Mouse (Mus musculus) natural killer cell, adult 2 months (primary cell): Measurements from ENCODE around the gene Pold4.
A peak's percentile ranks its signal among the peaks of the same experiment; 100 is the strongest.

Experiments used
- DNase-seq, 2 experiments: peaks; one replicate each; pipeline ENCODE4 v3.0.0; 2022; ENCODE audit warnings: low spot score in 2 of 2

Gene Pold4

DNA sequence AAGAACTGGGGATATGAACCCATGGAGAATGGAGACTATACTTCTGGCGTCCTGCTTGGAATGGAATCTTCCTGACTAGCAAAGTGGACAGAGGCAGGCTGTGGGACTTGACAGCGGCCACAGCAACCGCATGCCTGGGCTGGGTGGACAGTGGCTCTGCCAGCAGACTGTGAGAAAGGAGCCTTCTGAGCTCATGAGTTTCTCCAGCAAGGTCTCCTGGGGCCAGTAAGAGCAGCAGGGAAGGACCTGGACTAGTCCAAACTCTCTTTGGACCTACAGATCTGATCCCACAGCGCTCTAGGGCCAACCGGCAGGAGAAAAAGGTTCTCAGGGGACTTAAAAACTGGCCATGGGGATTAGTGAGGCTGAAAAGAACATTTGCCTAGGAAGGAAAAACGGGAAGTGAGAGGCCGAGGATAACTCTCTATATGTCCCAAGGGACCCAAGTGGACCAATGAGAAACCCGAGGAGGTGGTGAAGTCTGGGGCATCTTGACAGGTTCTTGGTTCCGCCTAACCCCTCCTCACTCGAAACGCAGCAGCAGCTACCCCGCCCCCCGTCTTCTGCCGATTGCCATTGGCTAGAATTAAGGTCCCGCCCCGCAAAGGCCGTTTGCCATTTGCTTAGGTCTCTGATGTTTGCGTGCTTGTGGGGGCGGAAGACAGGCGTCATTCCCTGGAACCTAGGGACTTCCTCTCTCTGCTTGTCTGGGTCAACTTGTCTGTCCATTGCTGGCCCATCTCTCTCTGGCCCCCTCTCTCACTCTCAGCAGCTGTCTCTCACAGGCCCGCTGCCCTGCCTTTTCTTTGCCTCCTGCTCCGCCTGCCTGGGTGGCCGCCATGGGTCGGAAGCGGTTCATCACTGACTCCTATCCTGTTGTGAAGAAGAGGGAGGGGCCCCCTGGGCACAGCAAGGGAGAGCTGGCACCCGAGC is at the start of gene Pold4:
TSS of gene Pold4 (plus strand) at position 647 of the 933 bp plus-strand sequence.
- peak; percentile 95 to 98 for DNase-seq

DNA sequence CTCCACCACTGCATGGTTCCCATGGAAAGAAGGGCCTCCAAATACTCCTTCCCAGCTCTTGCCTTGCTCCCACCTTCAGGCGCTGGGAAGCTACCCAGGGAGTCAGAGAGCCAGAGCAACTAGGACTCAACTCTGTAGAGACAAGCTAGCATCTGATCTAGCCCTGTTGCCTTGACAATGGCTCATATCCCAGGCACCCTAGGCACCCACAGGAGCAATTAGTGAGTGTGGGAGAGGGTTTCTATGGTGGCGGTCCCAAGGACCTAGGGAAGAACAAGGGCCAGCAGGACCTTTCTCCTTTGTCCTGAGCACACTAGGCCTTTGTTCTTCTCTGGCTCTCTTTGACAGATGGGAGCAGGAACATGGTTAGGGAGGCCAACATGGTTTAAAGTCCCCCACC is 48.0 kb upstream of the Pold4 start:
- DNase-seq = no peak

DNA sequence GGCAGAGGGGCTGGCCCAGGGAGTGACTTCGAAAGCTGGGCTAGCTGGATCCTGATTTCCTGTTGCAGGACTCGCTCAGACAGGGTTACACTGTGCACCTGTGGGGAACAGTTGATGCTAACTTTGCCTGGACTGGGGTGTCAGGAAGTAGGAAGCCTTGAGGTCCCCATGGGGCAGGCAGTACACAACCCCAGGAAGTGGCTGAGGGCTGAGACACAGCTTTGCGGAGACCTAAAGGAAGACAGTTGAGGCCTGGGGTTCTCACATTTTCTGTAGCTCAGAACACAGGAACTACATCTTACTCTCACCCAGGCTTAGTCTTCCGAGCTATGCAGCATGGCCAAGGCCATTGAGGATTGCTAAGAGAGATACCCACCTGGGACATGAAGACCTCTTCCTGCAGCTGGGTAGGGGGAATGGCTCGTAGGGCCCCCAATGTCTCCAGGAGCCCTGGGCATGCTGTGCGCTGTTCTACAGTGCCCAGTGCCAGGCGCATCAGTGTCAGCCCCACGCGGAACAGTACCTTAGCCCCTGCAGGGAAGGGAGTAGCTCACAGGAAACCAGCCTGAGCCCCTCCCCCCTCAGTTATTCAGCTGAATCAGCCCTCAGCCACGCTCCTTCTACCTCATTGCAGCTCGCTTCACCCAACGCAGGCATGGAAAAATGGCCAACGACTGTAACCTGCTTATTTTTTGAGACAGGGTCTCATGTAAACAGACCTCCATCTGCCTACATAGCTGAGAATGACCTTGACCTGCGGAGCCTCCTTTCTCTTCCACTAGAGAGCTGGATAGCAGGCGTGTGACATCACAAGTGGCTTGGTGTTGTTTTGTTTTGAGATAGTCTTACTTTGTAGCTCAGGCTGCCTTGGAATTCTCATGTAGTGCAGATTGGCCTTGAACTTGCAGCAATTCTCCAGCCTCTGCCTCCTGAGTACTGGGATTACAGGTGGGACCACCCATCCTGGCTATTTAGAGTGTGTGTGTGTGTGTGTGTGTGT is 46.4 kb upstream of the Pold4 start:
- DNase-seq = peak; percentile 77

DNA sequence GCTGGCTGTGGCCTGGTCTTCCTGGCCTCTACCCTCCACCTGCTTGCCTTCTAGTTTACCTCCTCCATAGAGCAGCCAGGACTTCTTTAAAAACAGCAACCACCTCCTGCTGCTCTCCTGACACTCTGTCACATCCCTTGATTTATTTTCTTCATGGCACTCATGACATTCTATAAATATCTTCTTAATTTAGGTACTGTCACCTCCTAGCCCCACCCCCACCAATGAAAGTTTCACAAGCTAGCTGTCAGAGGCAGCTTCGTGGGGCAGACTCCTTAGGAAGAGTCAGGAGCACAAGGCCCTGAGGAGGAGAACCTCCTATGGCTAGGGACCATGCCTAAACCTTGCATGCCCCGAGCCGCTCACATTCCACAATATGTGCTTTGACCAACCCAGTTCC is 44.4 kb upstream of the Pold4 start:
- no peak for DNase-seq

DNA sequence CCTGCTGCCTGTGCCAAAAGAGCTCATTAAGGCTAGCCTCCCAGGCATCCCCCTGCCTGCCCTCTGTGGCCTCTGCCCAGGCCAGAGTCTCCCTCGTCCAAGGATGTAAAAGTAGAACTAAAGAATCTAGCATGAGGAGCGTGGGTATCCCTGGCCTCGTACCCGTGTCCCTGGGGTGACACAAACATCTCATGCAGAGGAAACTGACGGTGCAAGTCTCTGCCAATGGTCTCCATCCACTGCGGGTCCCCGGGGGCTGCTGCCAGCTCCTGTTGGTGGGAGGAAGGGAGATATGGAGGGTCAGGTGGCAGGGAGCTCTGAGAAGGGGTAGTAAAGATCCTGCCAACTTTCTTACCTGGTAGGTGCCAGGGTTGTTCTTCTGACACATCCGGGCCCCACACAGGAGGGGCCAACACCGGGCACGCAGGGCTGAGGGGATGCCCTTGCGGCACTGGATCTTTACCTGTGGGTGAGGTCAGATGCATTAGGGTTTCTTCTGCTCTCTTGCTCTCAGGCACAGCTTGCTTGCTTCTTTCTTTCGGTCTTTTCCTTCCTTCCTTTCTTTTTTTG is 42.6 kb upstream of the Pold4 start:
- no peak for DNase-seq

DNA sequence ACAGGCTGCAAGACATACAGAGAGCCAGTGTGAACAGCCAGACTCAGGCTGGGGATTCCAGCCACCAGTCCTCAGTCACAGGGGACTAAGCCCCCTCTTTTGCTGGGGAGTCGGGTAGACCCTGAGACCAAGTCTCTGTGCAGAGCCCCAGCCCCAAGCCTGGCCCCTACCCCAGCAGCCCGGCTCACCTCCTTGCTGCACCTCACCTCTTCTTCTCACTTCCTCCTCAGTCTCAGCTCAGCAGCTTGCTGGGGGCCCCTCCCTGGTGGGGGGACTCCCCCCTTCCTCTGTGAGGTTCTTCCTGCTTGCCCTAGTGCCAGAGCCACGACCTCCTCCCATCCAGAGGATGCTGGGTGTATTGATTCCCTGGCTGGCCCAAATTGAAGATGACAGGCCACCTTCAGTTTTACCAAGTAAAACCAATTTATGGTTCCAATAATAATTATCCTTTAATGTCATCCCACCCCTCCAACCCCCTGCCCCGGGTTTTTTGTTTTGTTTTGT is 40.8 kb upstream of the Pold4 start, which contains the start of gene Tbc1d10c:
TSS of gene Tbc1d10c (minus strand) at position 454 of the 504 bp plus-strand sequence.
- DNase-seq = peak; percentile 79 to 87

DNA sequence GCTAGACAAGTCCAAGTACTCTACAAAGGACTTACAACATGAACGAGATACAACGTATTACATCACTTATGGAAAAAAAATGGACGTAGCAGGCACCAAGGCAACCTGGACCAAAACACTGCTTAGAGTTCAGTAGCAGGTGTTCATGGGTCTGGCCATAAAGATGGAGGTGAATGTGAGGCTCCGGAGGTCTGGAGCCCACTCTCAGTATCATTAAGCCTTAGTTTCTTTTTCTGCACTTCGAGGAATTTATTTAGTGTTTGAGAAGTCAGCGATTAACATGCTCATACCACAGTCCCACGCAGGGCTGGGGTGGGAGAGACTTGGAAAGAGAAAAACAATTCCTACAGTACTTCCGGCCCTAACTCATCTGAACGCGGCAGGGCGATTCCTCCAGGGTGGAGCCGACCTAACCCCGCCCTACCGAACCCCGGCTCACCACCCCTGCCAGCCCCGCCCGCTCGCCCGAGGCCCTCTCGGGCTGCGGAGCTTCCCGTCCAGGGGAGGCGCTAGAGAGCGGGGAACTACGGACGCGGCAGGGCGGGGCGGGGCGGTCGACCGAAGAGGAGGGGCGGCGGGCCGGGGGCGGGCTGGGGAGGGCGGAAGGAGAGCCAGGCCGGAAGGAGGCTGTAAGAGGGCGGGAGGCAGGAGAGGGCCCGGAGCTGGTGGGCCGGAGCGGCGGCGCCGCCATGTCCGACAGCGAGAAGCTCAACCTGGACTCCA is 40.0 kb upstream of the Pold4 start, which contains the start of gene Ppp1ca:
TSS of gene Ppp1ca (plus strand) at position 538 of the 723 bp plus-strand sequence.
- DNase-seq = peak; percentile 91 to 96

DNA sequence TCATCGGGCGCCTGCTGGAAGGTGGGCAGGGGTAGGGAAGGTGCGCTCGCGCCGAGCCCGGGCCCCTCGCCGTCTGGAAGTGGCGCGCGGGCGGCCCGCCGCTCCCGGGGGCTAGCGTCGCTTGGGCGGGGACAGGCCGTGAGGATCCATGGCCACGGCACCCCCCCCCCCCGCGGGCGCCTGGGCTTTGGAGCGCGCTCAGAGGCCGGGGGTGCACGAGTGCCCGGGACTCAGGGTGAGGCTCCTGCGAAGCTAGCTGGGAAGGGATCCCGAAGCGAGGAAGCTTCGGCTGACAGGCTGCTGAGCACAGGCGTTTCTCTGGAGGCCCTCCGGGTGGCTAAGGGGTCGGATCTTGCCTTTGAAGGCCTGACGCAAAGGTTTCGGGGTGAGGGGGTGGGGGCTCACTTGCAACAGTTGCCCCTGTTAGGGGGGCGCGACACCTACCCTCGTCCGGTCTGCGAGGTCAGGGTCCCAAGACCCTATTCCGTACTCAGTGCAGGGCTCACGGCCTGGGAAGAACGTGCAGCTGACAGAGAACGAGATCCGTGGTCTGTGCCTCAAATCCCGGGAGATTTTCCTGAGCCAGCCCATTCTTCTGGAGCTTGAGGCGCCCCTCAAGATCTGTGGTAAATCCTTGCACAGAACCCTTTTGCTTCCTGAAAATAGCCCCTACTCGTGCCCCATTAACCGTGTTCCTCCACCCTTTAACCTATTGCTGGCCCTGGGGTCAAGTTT is 39.3 kb upstream of the Pold4 start:
- DNase-seq = no peak

DNA sequence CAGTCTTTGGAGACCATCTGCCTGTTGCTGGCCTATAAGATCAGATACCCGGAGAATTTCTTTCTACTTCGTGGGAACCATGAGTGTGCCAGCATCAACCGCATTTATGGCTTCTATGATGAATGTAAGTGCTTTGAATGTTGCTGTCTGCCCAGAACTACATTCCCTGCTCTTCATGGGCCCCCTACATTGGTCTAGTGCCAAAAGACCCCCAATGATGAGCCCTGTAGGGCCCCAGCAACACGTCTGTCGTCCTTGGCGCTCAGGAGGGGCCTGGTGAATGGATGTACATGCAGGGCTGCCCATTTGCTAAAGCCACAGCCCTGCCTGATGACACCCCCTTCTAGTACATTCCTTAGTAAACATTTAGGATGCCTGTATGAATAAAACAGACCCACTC is 38.6 kb upstream of the Pold4 start:
- DNase-seq = no peak

DNA sequence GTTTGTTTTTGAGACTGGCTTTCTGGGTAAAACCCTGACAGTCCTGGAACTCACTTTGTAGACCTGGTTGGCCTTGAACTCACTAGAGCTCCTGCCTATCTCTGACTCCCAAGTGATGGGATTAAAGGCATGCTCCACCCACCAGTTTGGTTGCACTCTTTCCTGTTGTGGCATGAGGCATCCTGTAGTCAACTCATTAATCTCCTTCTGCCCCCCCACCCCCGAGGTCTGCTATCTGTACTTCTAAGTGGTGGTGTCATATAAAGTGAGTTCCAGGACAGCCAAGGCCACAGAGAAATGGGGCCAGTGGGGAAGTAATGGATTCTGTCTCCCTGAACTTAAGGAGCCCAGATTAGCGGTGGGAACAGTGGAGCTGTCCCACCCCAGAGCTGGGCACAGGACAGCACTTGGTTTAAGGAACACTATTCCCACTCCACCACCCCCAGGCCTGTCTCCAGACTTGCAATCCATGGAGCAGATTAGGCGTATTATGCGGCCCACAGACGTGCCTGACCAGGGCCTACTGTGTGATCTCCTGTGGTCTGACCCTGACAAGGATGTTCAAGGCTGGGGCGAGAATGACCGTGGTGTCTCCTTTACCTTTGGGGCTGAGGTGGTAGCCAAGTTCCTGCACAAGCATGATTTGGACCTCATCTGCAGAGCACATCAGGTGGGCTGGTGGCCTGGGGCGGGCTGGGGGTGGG is 37.5 kb upstream of the Pold4 start:
- DNase-seq = no peak

DNA sequence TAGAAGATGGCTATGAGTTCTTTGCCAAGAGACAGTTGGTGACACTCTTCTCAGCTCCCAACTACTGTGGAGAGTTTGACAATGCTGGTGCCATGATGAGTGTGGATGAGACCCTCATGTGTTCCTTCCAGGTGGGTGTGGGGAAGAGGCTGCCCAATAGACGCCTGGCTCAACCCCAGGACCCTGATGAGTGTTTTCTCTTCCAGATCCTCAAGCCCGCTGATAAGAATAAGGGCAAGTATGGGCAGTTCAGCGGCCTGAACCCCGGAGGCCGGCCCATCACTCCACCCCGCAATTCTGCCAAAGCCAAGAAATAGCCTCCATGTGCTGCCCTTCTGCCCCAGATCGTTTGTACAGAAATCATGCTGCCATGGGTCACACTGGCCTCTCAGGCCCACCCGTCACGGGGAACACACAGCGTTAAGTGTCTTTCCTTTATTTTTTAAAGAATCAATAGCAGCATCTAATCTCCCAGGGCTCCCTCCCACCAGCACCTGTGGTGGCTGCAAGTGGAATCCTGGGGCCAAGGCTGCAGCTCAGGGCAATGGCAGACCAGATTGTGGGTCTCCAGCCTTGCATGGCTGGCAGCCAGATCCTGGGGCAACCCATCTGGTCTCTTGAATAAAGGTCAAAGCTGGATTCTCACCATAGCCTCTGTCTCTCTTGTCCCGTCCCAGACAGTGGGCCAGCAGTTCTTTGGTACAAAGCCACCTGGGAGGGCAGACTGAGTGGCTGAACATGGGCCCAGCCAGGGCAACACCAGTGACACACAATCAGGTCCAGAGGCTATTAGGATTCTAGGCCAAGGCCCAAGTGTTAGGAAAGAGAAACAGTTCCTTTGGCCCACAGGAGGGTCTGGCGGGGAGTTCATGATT is 36.7 kb upstream of the Pold4 start:
- no peak for DNase-seq

DNA sequence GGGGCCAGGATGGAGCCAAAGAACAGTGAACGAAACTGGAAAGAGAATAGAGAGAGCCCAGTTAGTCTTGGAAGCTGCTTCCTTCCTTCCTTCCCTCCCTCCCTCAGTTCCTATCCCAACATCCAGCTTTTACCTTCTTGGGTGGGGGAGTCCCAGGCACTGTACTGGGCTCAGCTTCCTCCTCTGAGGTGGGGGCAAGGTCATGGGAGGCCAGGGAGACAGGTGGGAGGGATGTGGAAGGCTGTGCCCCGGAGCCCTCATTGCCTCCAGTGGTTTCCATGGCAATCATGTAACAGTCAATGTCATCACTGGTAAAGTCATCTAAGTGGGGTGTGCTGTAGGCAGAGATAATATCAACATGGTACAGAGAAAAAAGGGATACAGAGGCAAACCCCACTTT is 35.7 kb upstream of the Pold4 start:
- DNase-seq = no peak

DNA sequence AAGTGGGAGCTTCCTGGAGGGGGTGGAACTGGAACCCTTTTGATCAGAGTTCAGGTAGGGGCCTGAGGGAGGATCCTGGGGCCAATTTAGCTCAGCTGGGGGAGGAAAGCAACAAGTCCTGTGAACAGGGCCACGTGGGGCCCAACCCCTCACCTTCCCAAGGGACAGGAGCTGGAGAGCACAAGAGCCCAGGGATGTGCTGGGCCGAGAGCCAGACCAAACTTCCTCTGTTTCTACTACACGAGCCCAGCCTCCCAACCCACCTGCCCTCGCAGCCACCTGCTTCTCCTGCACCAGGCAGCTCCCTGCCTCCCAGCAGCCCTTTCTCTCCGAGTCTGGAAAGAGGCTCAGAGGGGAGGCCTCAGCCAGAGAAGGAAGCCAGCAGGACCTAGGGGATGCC is 35.2 kb upstream of the Pold4 start:
- no peak for DNase-seq

DNA sequence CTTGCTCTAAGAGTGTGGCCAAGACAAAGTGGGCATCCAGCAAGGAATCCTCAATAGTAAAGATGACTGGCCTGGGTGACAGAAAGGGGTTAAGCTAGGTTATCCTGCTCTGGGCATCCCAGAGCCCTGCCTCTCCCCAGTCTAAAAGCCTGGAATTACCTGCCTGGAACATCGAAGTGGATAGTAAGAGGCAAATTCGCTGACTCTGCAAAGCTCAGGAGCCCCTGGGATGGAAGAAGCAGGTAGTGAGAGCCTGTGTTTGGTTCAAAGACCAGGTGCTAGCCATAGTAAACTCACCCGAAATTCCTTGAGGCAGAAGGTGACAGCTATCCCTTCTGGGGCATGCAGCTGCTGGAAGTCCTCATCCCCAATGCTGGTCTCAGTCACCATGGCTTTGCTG is 34.5 kb upstream of the Pold4 start:
- no peak for DNase-seq

DNA sequence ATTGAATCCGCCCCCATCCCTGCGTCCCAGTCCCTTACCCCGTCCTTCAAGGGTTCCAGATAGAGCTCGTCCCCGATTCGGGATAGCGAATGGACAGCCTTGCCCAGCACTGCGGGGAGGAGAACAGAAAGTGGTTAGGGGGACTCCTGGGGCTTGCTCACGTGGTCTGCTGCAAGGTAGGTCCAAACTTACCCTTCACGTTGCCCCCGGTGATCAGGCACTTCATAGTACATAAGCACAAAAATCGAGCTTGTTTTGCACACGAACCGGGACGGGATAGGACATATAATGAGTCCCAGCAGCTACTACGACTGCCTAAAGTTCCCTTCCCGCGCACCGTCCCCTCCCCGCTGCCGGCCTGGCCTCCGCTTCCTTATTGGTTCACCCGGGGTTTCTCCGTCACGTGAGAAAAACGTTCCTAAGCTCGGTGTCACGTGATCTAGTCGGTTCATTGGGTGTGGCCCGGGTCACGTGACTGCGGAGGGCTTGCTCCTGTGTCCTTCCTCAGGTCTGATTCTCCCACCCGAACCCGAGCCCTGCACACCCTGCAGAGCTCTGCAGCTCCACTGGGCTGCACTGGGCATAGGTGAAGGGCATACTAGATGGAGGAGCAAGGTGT is 30.3 kb upstream of the Pold4 start, which contains the start of gene Rad9a:
TSS of gene Rad9a (minus strand) at position 372 of the 619 bp plus-strand sequence.
- DNase-seq = peak; percentile 91 to 94

DNA sequence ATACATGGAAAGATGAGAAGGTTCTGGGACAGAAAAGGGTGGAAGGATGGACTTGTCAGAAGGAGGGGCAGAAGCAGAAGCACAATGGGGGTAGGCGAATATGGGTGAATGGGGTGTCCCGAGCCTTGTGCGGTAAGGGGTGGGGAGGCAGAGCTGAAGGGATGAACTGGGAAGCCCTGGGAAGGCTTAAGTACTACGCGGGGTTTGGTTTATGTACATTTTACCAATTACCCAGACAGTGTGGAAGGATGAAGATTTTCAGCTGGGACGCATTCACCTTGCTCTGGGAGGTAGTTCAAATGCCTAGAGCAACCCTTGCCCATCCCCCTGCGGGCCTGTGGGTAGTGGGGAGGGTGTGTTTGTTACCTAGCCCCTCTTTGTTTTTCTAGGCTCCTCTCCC is 29.6 kb upstream of the Pold4 start:
- no peak for DNase-seq

DNA sequence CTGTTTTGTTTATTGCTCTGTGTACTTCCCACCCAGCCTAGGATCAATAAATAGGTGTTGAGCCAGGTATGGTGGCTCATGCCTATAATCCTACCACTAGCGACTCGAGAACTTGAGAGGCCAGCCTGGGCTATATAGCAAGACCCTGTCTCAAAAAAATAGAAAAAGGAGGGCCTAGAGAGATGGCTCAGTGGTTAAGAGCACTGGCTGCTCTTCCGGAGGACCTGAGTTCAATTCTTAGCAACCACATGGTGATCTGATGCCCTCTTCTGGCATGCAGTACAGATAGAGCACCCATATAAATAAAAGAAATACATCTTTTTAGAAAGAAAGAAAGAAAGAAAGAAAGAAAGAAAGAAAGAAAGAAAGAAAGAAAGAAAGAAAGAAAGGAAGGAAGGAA is 28.6 kb upstream of the Pold4 start:
- DNase-seq = no peak
